Mouse (Mus musculus): ENCODE measurements around the gene Rplp1. TPM values are rescaled to one million over a fixed set of nuclear protein-coding genes. Genes with fewer than 3 reads are reported as not detected.

Gene Rplp1
- polyA plus RNA-seq, 1 experiment from 2014 or later = 1,059 TPM

DNA sequence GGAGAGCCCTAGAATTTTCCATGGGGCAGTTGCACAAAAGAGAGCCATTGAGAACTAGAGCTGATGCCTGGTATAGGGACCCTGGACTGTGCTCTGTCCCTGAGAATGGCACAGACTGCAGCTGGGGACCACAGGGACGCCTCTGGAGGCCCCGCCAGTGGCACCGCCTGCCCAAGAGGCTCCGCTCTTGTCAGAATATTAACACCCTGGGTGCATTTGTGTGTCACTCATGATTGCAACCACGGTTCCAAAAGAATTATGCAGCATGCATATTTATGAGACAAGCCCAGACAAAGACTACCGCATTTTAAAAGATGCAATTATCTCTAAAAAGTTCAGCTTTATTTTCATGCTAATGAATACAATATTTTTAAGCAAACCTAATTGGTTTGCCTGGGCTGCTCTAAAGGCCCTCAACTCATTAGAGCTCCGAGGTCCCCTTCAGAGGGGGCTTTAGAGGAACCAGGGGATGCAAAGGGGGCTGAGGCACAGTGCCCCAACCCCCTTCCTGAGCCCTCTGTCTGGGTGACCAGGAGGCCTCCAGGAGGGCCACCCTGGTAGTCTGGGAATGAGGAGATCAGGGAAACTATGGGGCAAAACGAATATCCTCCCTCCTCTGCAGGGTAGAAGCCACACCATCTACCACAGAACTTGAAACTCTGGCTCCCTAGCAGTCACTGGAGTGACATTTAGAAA is 41.9 kb downstream of the Rplp1 start:
- Histone ChIP-seq H3K9me3 (no peaks in the 10 kb centered on the region), H3K4me3 (no peak overlapping the region), H3K36me3 (no peaks in the 10 kb centered on the region), H3K27me3 (peaks cover 8% of the 10 kb centered on the region), H3K4me2 (replicated peaks) (no peak overlapping the region), H3K27ac (no peak overlapping the region), H3K4me1 (peaks cover 24% of the 10 kb centered on the region), H3K9ac (no peak overlapping the region)
- no peak for ATAC-seq (ENCODE audit: insufficient number of reproducible peaks, insufficient read depth, low FRiP score, low TSS enrichment)
- WGBS = 47% methylated on average over 8 of the region's 8 CpGs

DNA sequence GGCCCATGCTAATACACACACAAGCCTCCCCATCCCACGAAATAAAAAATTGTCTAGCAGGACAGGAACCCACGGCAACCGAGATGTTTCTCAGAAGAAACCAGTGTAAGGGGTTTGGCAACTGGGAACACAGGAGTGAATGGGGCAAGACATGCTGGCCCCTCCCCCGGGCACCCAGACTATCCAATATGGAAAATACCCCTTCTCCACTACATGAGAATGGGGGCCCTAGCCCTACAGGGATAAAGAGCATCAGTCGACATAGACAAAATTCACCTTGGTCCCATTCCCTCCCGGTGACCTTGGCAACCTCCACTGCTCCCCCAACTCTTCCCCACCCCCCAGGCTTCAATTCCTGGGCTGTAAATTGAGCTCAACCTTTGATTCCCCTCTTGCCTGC is 42.5 kb downstream of the Rplp1 start:
- no peak overlapping the region for H3K9ac ChIP-seq
- no peak overlapping the region for H3K4me3 ChIP-seq
- peaks cover 3% of the 10 kb centered on the region; the same call in 1 of the 2 replicates for H3K27me3 ChIP-seq
- ATAC-seq (ENCODE audit: insufficient number of reproducible peaks, insufficient read depth, low FRiP score, low TSS enrichment) = no peak
- H3K4me2 ChIP-seq (replicated peaks) = no peak overlapping the region
- no peaks in the 10 kb centered on the region for H3K36me3 ChIP-seq
- H3K4me1 ChIP-seq = peaks cover 21% of the 10 kb centered on the region
- H3K9me3 ChIP-seq = no peaks in the 10 kb centered on the region
- H3K27ac ChIP-seq = no peak overlapping the region
- WGBS = 62% methylated on average over 6 of the region's 6 CpGs

DNA sequence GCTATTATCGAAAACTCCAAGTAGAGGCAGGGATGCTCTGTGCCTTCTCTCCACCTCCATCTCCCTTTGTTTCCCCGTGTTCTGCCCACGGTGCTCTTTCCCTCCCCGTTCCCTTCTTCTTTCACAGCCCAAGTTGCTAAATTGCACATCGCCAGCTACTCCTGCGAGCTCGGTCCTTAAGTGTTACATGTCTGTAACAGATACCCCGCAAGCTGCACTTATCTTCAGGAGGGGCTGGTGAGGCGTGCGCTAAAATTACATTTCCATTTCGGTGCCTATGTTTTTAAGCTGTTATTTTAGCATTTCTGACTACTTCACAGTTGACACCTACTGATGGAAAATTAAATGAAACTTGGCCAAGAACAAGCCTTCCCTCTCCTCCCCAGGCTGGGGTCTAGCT is 46.7 kb downstream of the Rplp1 start:
- no peak overlapping the region for H3K4me3 ChIP-seq
- H3K27me3 ChIP-seq = no peaks in the 10 kb centered on the region
- no peaks in the 10 kb centered on the region for H3K36me3 ChIP-seq
- peaks cover 15% of the 10 kb centered on the region for H3K4me1 ChIP-seq
- no peak for ATAC-seq (ENCODE audit: insufficient number of reproducible peaks, insufficient read depth, low FRiP score, low TSS enrichment)
- H3K27ac ChIP-seq = no peak overlapping the region
- no peak overlapping the region for H3K4me2 ChIP-seq (replicated peaks)
- H3K9me3 ChIP-seq = no peaks in the 10 kb centered on the region
- WGBS = 69% methylated on average over 11 of the region's 11 CpGs
- H3K9ac ChIP-seq = no peak overlapping the region

Other genes with a start within 250 kb of the Rplp1 start
- gene Kif23, start 32.2 kb upstream of the Rplp1 start, polyA plus RNA-seq (2016; fragmentation: Nextera tagmentation; extraction: Ambion mirVana) = 110 and 112 TPM in 2 replicates
- gene Paqr5, start 112.3 kb upstream of the Rplp1 start, polyA plus RNA-seq (2016; fragmentation: Nextera tagmentation; extraction: Ambion mirVana) = 0.97 TPM in 2 replicates
- 34.7 and 37.1 TPM in 2 replicates for gene Glce, start 208.1 kb upstream of the Rplp1 start, polyA plus RNA-seq (2016; fragmentation: Nextera tagmentation; extraction: Ambion mirVana)